Mouse (Mus musculus) stomach, postnatal 0 days (tissue): Measurements from ENCODE around the gene Sstr4.

Experiments used
- CTCF ChIP-seq: IDR thresholded peaks from 2 replicates; pipeline ENCODE4 v1.5.1; 2016; ENCODE audit warnings: antibody characterized with exemption, low read depth, mild to moderate bottlenecking, moderate library complexity
- EP300 ChIP-seq: optimal IDR thresholded peaks from 2 replicates; pipeline ENCODE3; 2016; ENCODE audit warnings: antibody characterized with exemption

GRCm38 (mm10) chr2:148442172-148442571 lies 47.0 kb downstream of the Sstr4 start:
- TF ChIP-seq CTCF (no peak), EP300 (no peak)
